Mouse (Mus musculus) c-Kit-positive CD71-positive TER-119-positive erythroid progenitor cells, embryonic 14.5 days (primary cell): ENCODE results near the gene Get4.

Source experiments
- DNase-seq: peaks from one replicate; pipeline ENCODE4 v3.0.0-alpha.2; 2013; ENCODE audit warnings: low spot score

The Get4 gene

DNA sequence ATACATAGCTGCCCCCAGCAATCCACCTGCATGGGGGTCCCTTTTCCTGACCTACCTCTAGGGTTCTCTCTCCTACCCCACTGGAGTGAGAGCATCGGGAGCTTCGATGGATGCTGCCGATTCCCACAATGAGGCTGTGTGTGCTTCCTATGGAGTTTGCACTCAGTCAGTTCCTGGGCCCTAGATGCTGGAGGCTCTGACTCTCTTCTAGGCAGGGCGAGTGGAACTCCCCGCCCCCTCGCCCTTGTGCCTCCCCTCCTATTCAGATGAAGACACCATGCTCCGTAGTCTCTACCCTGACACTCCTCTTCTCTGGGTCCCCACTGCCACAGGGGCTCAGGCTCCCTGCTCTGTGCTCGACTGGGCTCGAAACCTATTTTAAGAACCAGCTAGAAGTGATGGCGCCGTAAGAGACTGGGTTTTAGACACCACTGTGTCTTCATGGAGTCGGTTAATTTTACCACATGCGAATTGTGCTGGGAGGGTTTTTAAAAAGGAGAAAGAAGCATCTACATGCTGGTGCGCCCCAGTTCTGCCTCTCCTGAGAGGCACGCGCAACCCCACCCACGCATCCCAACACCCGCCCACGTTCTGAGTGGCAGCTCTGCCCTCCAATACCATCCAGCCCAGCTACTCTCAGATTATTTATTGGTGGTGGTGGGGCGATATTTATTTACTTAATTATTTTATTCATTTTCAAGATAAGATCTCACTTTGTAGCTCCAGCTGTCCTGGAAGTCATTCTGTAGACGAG, 65.8 kb downstream of the Get4 start:
- DNase-seq, result no peak
